Mouse (Mus musculus) limb, embryonic 12.5 days (tissue): ENCODE data around the gene Polr2f. TPM values are rescaled to one million over a fixed set of nuclear protein-coding genes. Genes with fewer than 3 reads are reported as not detected.

Experiments
- ATAC-seq: fragments of 200-750 bp; cut with Nextera tagmentation; 2 replicates; pipeline ENCODE4 v1.8.0; 2017; ENCODE audit warnings: low read depth, moderate TSS enrichment; ENCODE audit not compliant: insufficient number of reproducible peaks, insufficient read depth, low FRiP score, low TSS enrichment
- H3K27ac ChIP-seq: fragments of 300-500 bp; sonication (generic); 2 replicates; pipeline ENCODE4 v1.5.1; 2016; ENCODE audit warnings: mild to moderate bottlenecking, moderate library complexity
- H3K27me3 ChIP-seq: fragments of 300-500 bp; sonication (generic); 2 replicates; pipeline ENCODE4 v1.6.1; 2016; ENCODE audit warnings: mild to moderate bottlenecking, moderate library complexity
- H3K36me3 ChIP-seq: fragments of 300-500 bp; sonication (generic); 2 replicates; pipeline ENCODE4 v1.6.1; 2016; ENCODE audit warnings: mild to moderate bottlenecking, moderate library complexity
- H3K4me1 ChIP-seq: fragments of 300-500 bp; sonication (generic); replicated peaks from 2 replicates; pipeline ENCODE4 v1.6.1; 2016
- H3K4me2 ChIP-seq: fragments of 300-500 bp; sonication (generic); 2 replicates; pipeline ENCODE4 v1.6.1; 2016; ENCODE audit warnings: mild to moderate bottlenecking, moderate library complexity
- H3K4me3 ChIP-seq: fragments of 300-500 bp; sonication (generic); replicated peaks from 2 replicates; pipeline ENCODE4 v1.5.1; 2016; ENCODE audit warnings: mild to moderate bottlenecking
- H3K9ac ChIP-seq: fragments of 300-500 bp; sonication (generic); replicated peaks from 2 replicates; pipeline ENCODE4 v1.6.1; 2016; ENCODE audit warnings: mild to moderate bottlenecking, moderate library complexity
- H3K9me3 ChIP-seq: fragments of 300-500 bp; sonication (generic); 2 replicates; pipeline ENCODE4 v1.6.1; 2016; ENCODE audit warnings: mild to moderate bottlenecking, moderate library complexity
- WGBS: fragments of 180-500 bp; shearing (Covaris S2); methylation state at CpG from one replicate; pipeline ENCODE4 v1.1.7; 2016; 5-methylcytosine and 5-hydroxymethylcytosine counted together
- polyA plus RNA-seq: library from polyadenylated mRNA; unstranded; fragments of >200 nt; fragmentation: Nextera tagmentation; extraction: Ambion mirVana; gene quantifications from 2 replicates; pipeline ENCODE4 v1.2.1, GENCODE M21; 2016

The Polr2f gene
- polyA plus RNA-seq, 1 experiment from 2014 or later: 382 TPM

DNA sequence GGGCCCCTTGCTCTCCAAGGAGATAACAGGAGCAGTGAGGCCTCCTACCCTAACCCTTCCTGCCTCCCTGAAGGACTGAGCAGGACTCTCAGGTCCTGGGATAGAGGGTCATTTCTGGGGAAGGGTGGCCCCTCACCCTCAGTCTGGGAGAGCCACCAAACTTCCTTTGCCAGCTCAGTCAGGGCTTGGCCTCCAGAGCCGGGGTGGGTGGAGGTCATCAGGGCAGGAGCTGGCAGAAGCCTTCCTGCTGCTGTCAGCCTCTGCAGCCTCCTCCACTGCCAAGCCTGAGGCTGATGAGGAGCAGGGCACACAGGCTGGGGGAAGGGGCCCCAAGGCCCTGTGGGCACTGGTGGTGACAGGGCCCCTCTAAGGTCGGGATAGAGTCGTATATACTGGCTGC lies 14.8 kb downstream of the Polr2f start:
- no peak for ATAC-seq
- Histone ChIP-seq H3K27ac (no peak overlapping the region), H3K9me3 (no peaks in the 10 kb centered on the region), H3K27me3 (peaks cover 43% of the 10 kb centered on the region), H3K4me1 (peaks cover 5% of the 10 kb centered on the region), H3K4me3 (no peak overlapping the region), H3K36me3 (peaks cover 26% of the 10 kb centered on the region), H3K9ac (no peak overlapping the region), H3K4me2 (no peak overlapping the region)
- 37% methylated on average over 3 of the region's 3 CpGs for WGBS

- H3K27ac ChIP-seq: no peak overlapping the region
- H3K4me1 ChIP-seq: peaks cover 17% of the 10 kb centered on the region
- H3K4me3 ChIP-seq: peak overlapping the region; percentile 36; the same call in 1 of the 2 replicates
- 73% methylated on average over 7 of the region's 7 CpGs for WGBS
- H3K36me3 ChIP-seq: no peaks in the 10 kb centered on the region
- 0 out of 2 replicates have a peak overlapping the region, but pooled peaks have one; percentile 6 for H3K9ac ChIP-seq
- peak overlapping the region; percentile 47; the same call in 1 of the 2 replicates for H3K4me2 ChIP-seq
- H3K27me3 ChIP-seq: peaks cover 93% of the 10 kb centered on the region
- no peaks in the 10 kb centered on the region for H3K9me3 ChIP-seq
- ATAC-seq: no peak
Observed at GRCm38 (mm10) chr15:79162301-79162700, 21.5 kb downstream of the Polr2f start.

GRCm38 (mm10) chr15:79162822-79163221 lies 22.0 kb downstream of the Polr2f start:
- Histone ChIP-seq H3K4me1 (peaks cover 17% of the 10 kb centered on the region), H3K4me3 (peak overlapping the region; percentile 36), H3K27me3 (peaks cover 87% of the 10 kb centered on the region)

DNA sequence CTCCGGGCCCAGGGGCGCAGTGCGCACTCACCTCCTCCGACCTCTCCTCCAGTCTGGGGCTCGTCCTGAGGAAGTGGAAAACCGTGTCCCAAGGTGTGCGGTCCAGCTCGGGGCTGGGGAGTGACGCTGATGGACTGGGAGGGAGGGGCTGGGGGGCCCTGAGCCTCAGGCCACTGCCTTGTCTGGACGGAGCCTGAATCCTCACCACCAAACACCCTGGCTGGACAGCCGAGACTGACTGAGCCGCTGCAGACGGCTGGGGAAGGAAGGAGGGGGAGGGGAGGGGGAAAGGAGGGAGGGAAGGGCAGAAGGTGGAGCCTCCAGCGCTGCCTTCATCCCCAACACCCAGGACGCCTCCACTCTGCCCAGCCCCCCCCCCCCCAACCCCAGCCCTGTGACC lies 23.4 kb downstream of the Polr2f start:
- peaks cover 17% of the 10 kb centered on the region for H3K4me1 ChIP-seq
- 5% methylated on average over 15 of the region's 15 CpGs for WGBS
- 0 out of 2 replicates have a peak overlapping the region, but pooled peaks have one; percentile 23 for H3K9ac ChIP-seq
- H3K36me3 ChIP-seq: no peaks in the 10 kb centered on the region
- H3K4me3 ChIP-seq: peak overlapping the region; percentile 36
- ATAC-seq: no peak
- H3K27me3 ChIP-seq: peaks cover 73% of the 10 kb centered on the region
- no peaks in the 10 kb centered on the region for H3K9me3 ChIP-seq
- no peak overlapping the region for H3K27ac ChIP-seq
- H3K4me2 ChIP-seq: peak overlapping the region; percentile 47

More at GRCm38 (mm10) chr15:79162822-79163221, 22.0 kb downstream of the Polr2f start:
- Histone ChIP-seq H3K9ac (no peak overlapping the region), H3K9me3 (no peaks in the 10 kb centered on the region), H3K27ac (no peak overlapping the region), H3K4me2 (peak overlapping the region; percentile 47), H3K36me3 (no peaks in the 10 kb centered on the region)
- 41% methylated on average over 14 of the region's 14 CpGs for WGBS
- no peak for ATAC-seq

- Histone ChIP-seq H3K27ac (no peak within 1 kb of the TSS), H3K27me3 (peaks cover 64% of the 10 kb centered on the region), H3K4me3 (peak within 1 kb of the TSS; percentile 36), H3K36me3 (no peaks in the 10 kb centered on the region), H3K4me2 (peak within 1 kb of the TSS; percentile 47), H3K4me1 (peaks cover 17% of the 10 kb centered on the region), H3K9me3 (no peaks in the 10 kb centered on the region), H3K9ac (0 out of 2 replicates have a peak within 1 kb of the TSS, but pooled peaks have one; percentile 23)
- no peak for ATAC-seq
- 42% methylated on average over 5 of the region's 5 CpGs for WGBS
Observed at GRCm38 (mm10) chr15:79165140-79165539, 24.3 kb downstream of the Polr2f start, which contains the start of gene Sox10. Gene Sox10 (minus strand): TSS chr15:79165240.

- WGBS: 37% methylated on average over 8 of the region's 8 CpGs
- ATAC-seq: no peak
- H3K36me3 ChIP-seq: no peaks in the 10 kb centered on the region
- no peaks in the 10 kb centered on the region for H3K9me3 ChIP-seq
- no peak overlapping the region for H3K27ac ChIP-seq
- no peak overlapping the region for H3K4me3 ChIP-seq
- peaks cover 17% of the 10 kb centered on the region for H3K4me1 ChIP-seq
- no peak overlapping the region for H3K9ac ChIP-seq
- no peak overlapping the region for H3K4me2 ChIP-seq
- peaks cover 49% of the 10 kb centered on the region for H3K27me3 ChIP-seq
Observed at GRCm38 (mm10) chr15:79166712-79167111, 25.9 kb downstream of the Polr2f start.

DNA sequence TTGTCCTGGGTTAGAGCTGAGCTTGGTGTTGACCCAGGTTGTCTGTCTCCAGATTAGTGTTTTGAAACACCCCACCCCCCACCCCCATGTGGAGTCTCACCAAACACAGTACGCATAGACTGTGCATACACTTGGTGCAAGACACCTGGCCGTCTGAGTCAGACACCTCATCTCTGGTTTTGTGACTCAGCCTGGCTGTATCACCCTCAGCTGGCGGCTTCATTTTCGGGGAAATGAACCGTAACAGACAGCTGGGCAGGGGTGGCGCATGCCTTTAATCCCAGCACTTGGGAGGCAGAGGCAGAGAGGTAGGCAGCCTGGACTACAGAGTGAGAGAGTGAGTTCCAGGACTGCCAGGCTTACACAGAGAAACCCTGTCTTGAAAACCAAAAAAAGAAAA lies 36.1 kb downstream of the Polr2f start:
- no peak for ATAC-seq
- Histone ChIP-seq H3K36me3 (no peaks in the 10 kb centered on the region), H3K4me2 (no peak overlapping the region), H3K9ac (no peak overlapping the region), H3K4me1 (peaks cover 6% of the 10 kb centered on the region), H3K27ac (no peak overlapping the region), H3K4me3 (no peak overlapping the region), H3K9me3 (no peaks in the 10 kb centered on the region), H3K27me3 (0 out of 2 replicates have a peak, but pooled peaks cover 6% of the 10 kb centered on the region)
- 62% methylated on average over 6 of the region's 6 CpGs for WGBS

- Histone ChIP-seq H3K9ac (no peak overlapping the region), H3K4me3 (no peak overlapping the region), H3K27ac (no peak overlapping the region), H3K4me2 (no peak overlapping the region), H3K4me1 (no peaks in the 10 kb centered on the region), H3K27me3 (no peaks in the 10 kb centered on the region), H3K36me3 (no peaks in the 10 kb centered on the region), H3K9me3 (no peaks in the 10 kb centered on the region)
- WGBS: 90% methylated on average over 10 of the region's 10 CpGs
- no peak for ATAC-seq
Observed at GRCm38 (mm10) chr15:79185213-79185612, 44.4 kb downstream of the Polr2f start.

GRCm38 (mm10) chr15:79187819-79188218 lies 47.0 kb downstream of the Polr2f start:
- no peak overlapping the region for H3K9ac ChIP-seq
- H3K27ac ChIP-seq: no peak overlapping the region
- peaks cover 6% of the 10 kb centered on the region; the same call in 1 of the 2 replicates for H3K9me3 ChIP-seq
- H3K4me2 ChIP-seq: no peak overlapping the region
- H3K27me3 ChIP-seq: no peaks in the 10 kb centered on the region
- ATAC-seq: no peak
- H3K4me3 ChIP-seq: no peak overlapping the region
- WGBS: 92% methylated on average over 8 of the region's 8 CpGs
- peaks cover 2% of the 10 kb centered on the region for H3K4me1 ChIP-seq
- no peaks in the 10 kb centered on the region for H3K36me3 ChIP-seq

GRCm38 (mm10) chr15:79191426-79191825 lies 50.6 kb downstream of the Polr2f start:
- WGBS: 93% methylated on average over 2 of the region's 2 CpGs
- ATAC-seq: no peak
- H3K36me3 ChIP-seq: no peaks in the 10 kb centered on the region

DNA sequence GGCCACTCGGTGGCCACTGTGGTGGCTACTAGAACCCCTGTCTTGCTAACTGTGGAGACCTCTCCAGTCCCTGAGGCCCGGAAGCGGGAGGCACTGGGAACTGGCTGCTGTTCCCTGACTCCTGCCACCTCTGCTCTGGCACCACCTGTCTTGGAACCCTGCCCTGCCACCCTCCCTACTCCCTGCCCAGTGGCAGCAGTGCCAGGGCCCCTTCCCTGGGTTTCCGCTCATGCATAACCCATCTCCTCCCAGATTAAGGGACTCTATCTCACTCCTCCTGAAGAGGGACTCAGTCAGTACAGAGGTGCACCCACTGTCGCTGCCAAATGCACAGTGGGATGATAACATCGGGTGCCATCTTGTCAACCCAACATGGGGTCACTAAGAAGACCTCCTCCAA lies 51.6 kb downstream of the Polr2f start:
- H3K9ac ChIP-seq: no peak overlapping the region
- peaks cover 5% of the 10 kb centered on the region for H3K27me3 ChIP-seq
- WGBS: 93% methylated on average over 6 of the region's 6 CpGs
- no peak overlapping the region for H3K4me2 ChIP-seq
- ATAC-seq: no peak
- peaks cover 15% of the 10 kb centered on the region for H3K4me1 ChIP-seq
- H3K27ac ChIP-seq: peak overlapping the region; percentile 14; the same call in 1 of the 2 replicates
- no peaks in the 10 kb centered on the region for H3K36me3 ChIP-seq
- H3K9me3 ChIP-seq: peaks cover 6% of the 10 kb centered on the region; the same call in 1 of the 2 replicates
- no peak overlapping the region for H3K4me3 ChIP-seq

More at GRCm38 (mm10) chr15:79191426-79191825, 50.6 kb downstream of the Polr2f start:
- H3K9me3 ChIP-seq: peaks cover 6% of the 10 kb centered on the region; the same call in 1 of the 2 replicates
- H3K9ac ChIP-seq: no peak overlapping the region
- H3K27me3 ChIP-seq: peaks cover 5% of the 10 kb centered on the region
- H3K27ac ChIP-seq: no peak overlapping the region
- no peak overlapping the region for H3K4me3 ChIP-seq
- no peak overlapping the region for H3K4me2 ChIP-seq
- H3K4me1 ChIP-seq: peaks cover 15% of the 10 kb centered on the region
